Mouse (Mus musculus): ENCODE data around the gene Ube2o. TPM values are rescaled to one million over a fixed set of nuclear protein-coding genes. Genes with fewer than 3 reads are reported as not detected.

Ube2o gene
- polyA plus RNA-seq, 1 experiment: 23.1 TPM

GRCm38 (mm10) chr11:116549273-116550038 lies 31.8 kb downstream of the Ube2o start:
- Histone ChIP-seq H3ac (ENCODE audit: control insufficient read depth, insufficient read length, low read depth) (no peak overlapping the region), H3K4me3 (ENCODE audit: insufficient read depth, poor library complexity, severe bottlenecking) (no peak overlapping the region), H3K79me2 (ENCODE audit: control insufficient read depth, insufficient read depth) (peaks cover 54% of the 10 kb centered on the region), H3K27me3 (ENCODE audit: control insufficient read depth, insufficient read depth, insufficient read length) (no peaks in the 10 kb centered on the region), H3K36me3 (ENCODE audit: control insufficient read depth, insufficient read depth) (peaks cover 28% of the 10 kb centered on the region), H3K79me3 (ENCODE audit: low read depth) (peaks cover 27% of the 10 kb centered on the region)
- TF ChIP-seq CEBPB (IDR thresholded peaks at IDR 0.05; ENCODE audit: low read depth) (no peak), FOSL1 (IDR thresholded peaks at IDR 0.05; ENCODE audit: insufficient read depth, low read length, poor library complexity, severe bottlenecking) (no peak), MYOG (IDR thresholded peaks at IDR 0.05; ENCODE audit: control insufficient read depth, extremely low read depth, insufficient read length) (no peak), MAX (IDR thresholded peaks at IDR 0.05) (no peak), CTCF (IDR thresholded peaks at IDR 0.05; ENCODE audit: control insufficient read depth, insufficient read depth, insufficient read length) (no peak), USF1 (IDR thresholded peaks at IDR 0.05; ENCODE audit: low read depth) (no peak)

GRCm38 (mm10) chr11:116548780-116549179 lies 32.5 kb downstream of the Ube2o start:
- no peak for TF ChIP-seq FOSL1 (IDR thresholded peaks at IDR 0.05; ENCODE audit: insufficient read depth, low read length, poor library complexity, severe bottlenecking)
- no peak for TF ChIP-seq MYOG (IDR thresholded peaks at IDR 0.05; ENCODE audit: control insufficient read depth, extremely low read depth, insufficient read length)
- TF ChIP-seq MYOD1 (IDR thresholded peaks at IDR 0.05; ENCODE audit: control insufficient read depth, insufficient read length, low read depth): no peak
- no peak for TF ChIP-seq CTCF (IDR thresholded peaks at IDR 0.05; ENCODE audit: control insufficient read depth, insufficient read depth, insufficient read length)
- TF ChIP-seq CEBPB (IDR thresholded peaks at IDR 0.05; ENCODE audit: low read depth): no peak
- TF ChIP-seq MAX (IDR thresholded peaks at IDR 0.05): no peak
- TF ChIP-seq USF1 (IDR thresholded peaks at IDR 0.05; ENCODE audit: low read depth): no peak
- Histone ChIP-seq H3K36me3 (ENCODE audit: control insufficient read depth, insufficient read depth) (peaks cover 35% of the 10 kb centered on the region), H3K79me2 (ENCODE audit: control insufficient read depth, insufficient read depth) (peaks cover 48% of the 10 kb centered on the region), H3K27me3 (ENCODE audit: control insufficient read depth, insufficient read depth, insufficient read length) (no peaks in the 10 kb centered on the region), H3K79me3 (ENCODE audit: low read depth) (peaks cover 21% of the 10 kb centered on the region), H3K4me3 (ENCODE audit: insufficient read depth, poor library complexity, severe bottlenecking) (no peak overlapping the region), H3ac (ENCODE audit: control insufficient read depth, insufficient read length, low read depth) (no peak overlapping the region)

DNA sequence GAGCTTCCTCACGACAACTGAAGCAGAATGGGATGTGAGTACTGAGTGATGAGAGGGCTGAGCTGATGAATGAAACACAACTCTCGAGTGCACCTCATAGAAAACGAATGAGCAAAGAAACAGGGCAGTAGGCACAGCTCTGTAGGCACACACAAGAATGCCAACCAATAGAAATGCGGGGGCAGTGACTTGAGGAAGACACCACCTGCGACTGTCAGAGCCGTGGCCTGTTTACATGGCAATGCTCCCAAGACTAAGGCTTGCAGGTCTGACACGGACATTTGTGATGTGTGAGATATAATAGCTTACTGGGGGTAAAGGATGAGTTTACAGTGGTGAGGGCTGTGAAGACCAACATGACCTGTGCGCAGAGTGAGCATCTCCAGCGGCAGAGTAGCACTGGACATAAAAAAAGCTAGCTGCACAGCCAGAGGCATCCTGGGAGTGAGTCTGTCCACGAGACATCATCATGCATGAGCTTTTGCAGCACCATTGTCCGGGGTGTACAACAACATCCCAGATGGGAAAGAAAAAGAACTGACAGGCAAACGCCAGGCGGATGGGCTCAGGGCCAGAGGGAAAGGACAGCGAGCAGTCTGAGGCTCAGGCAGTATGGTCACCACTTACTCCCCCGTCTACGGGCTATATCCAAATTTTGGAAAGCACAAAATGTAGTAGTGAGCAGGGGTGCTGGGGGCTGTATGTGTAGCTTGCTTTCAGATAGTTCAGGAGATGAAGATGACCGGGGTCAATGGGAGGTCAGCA lies 33.8 kb downstream of the Ube2o start:
- Histone ChIP-seq H3K4me3 (ENCODE audit: insufficient read depth, poor library complexity, severe bottlenecking) (no peak overlapping the region), H3K79me2 (ENCODE audit: control insufficient read depth, insufficient read depth) (peaks cover 35% of the 10 kb centered on the region), H3K79me3 (ENCODE audit: low read depth) (peaks cover 9% of the 10 kb centered on the region), H3ac (ENCODE audit: control insufficient read depth, insufficient read length, low read depth) (no peak overlapping the region), H3K27me3 (ENCODE audit: control insufficient read depth, insufficient read depth, insufficient read length) (no peaks in the 10 kb centered on the region), H3K36me3 (ENCODE audit: control insufficient read depth, insufficient read depth) (peaks cover 46% of the 10 kb centered on the region)
- TF ChIP-seq CTCF (IDR thresholded peaks at IDR 0.05; ENCODE audit: control insufficient read depth, insufficient read depth, insufficient read length) (no peak), MAX (IDR thresholded peaks at IDR 0.05) (no peak), USF1 (IDR thresholded peaks at IDR 0.05; ENCODE audit: low read depth) (no peak), MYOD1 (IDR thresholded peaks at IDR 0.05; ENCODE audit: control insufficient read depth, insufficient read length, low read depth) (no peak), FOSL1 (IDR thresholded peaks at IDR 0.05; ENCODE audit: insufficient read depth, low read length, poor library complexity, severe bottlenecking) (no peak), MYOG (IDR thresholded peaks at IDR 0.05; ENCODE audit: control insufficient read depth, extremely low read depth, insufficient read length) (no peak), CEBPB (IDR thresholded peaks at IDR 0.05; ENCODE audit: low read depth) (no peak)

- peak; percentile 61 for TF ChIP-seq CTCF (IDR thresholded peaks at IDR 0.05; ENCODE audit: control insufficient read depth, insufficient read depth, insufficient read length)
- no peak for TF ChIP-seq MYOG (IDR thresholded peaks at IDR 0.05; ENCODE audit: control insufficient read depth, extremely low read depth, insufficient read length)
- no peak for TF ChIP-seq CEBPB (IDR thresholded peaks at IDR 0.05; ENCODE audit: low read depth)
- Histone ChIP-seq H3K4me3 (ENCODE audit: insufficient read depth, poor library complexity, severe bottlenecking) (no peak overlapping the region), H3K27me3 (ENCODE audit: control insufficient read depth, insufficient read depth, insufficient read length) (no peaks in the 10 kb centered on the region), H3ac (ENCODE audit: control insufficient read depth, insufficient read length, low read depth) (no peak overlapping the region), H3K79me3 (ENCODE audit: low read depth) (no peaks in the 10 kb centered on the region), H3K79me2 (ENCODE audit: control insufficient read depth, insufficient read depth) (no peaks in the 10 kb centered on the region), H3K36me3 (ENCODE audit: control insufficient read depth, insufficient read depth) (peaks cover 88% of the 10 kb centered on the region)
These were observed 38.1 kb downstream of the Ube2o start for GRCm38 (mm10) chr11:116543110-116543509.

DNA sequence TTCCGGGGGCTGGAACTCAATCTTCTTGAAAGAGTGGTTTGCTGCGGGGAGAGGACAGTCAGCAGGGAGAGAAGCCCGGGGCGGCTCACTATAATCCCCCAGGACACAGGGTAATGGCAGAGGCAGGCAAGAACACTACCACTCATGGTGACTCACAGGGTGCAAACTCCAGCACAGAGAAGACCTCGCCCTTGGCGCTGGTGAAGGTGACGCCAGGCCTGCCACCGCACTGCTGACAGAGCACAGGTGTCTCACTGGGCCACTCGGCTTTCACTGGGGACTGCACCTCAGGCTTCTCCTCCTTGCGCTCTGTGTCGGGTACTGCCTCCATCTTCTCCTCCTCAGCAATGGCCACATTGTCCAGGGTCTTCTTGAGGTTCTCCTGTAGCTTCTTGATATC lies 40.1 kb downstream of the Ube2o start:
- TF ChIP-seq FOSL1 (IDR thresholded peaks at IDR 0.05; ENCODE audit: insufficient read depth, low read length, poor library complexity, severe bottlenecking): no peak
- TF ChIP-seq CTCF (IDR thresholded peaks at IDR 0.05; ENCODE audit: control insufficient read depth, insufficient read depth, insufficient read length): no peak
- Histone ChIP-seq H3K79me2 (ENCODE audit: control insufficient read depth, insufficient read depth) (no peaks in the 10 kb centered on the region), H3K79me3 (ENCODE audit: low read depth) (no peaks in the 10 kb centered on the region), H3K4me3 (ENCODE audit: insufficient read depth, poor library complexity, severe bottlenecking) (no peak overlapping the region), H3K36me3 (ENCODE audit: control insufficient read depth, insufficient read depth) (peaks cover 87% of the 10 kb centered on the region), H3ac (ENCODE audit: control insufficient read depth, insufficient read length, low read depth) (no peak overlapping the region), H3K27me3 (ENCODE audit: control insufficient read depth, insufficient read depth, insufficient read length) (no peaks in the 10 kb centered on the region)
